Comparison of ENCODE assay signal across 32 mouse cellular contexts in the genomic region with DNA sequence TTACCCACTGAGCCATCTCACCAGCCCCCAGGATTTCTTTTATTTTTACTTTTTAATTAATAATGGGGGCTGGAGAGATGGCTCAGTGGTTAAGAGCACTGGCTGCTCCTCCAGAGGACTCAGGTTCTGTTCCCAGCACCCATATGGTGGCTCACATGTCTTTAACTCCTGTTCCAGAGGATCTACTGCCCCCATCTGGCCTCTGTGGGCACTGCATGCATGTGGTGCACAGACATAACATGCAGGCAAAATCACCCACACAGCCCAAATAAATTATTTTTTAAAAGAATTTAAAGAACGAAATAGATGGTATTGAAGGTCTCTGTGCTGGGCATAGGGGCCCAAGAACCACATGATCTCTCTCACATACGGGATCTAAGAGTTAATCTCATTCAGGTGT. TPM values are rescaled to one million over a fixed set of nuclear protein-coding genes. Genes with fewer than 3 reads are reported as not detected.
DNase-seq lines count a peak whose midpoint lies in the region; ATAC-seq and TF ChIP-seq lines count a peak whose summit lies in the region.
"Had no signal": no experiment of that assay in that cellular context is flagged by ENCODE, and none has a peak within 500 bp of the region (broad histone marks: within the 10 kb centered on the region; RNA-seq: fewer than 3 reads in every experiment).

No protein-coding gene starts in this region.

- TF ChIP-seq POLR2A in cerebellum, adult 2 months (IDR thresholded peaks at IDR 0.05; ENCODE audit: borderline replicate concordance, insufficient read depth, low read length) = no peak
- TF ChIP-seq POLR2A in testis, adult 2 months (IDR thresholded peaks at IDR 0.05; ENCODE audit: control insufficient read depth, low read depth, low read length) = no peak

- H3K4me3 ChIP-seq in cerebellum, adult 2 months (replicated peaks; ENCODE audit: insufficient read depth, low read depth, low read length) = no peak overlapping the region
- no peak overlapping the region for H3K4me3 ChIP-seq in kidney, postnatal 0 days (replicated peaks; ENCODE audit: low read depth, low read length)
- H3K4me3 ChIP-seq in kidney, embryonic 14.5 days (ENCODE audit: low read length) = no peak overlapping the region
- no peak overlapping the region for H3K4me3 ChIP-seq in testis, adult 2 months (ENCODE audit: control insufficient read depth, low read depth, low read length)
- H3K4me3 ChIP-seq: embryonic facial prominence, embryonic 13.5 days; erythroblast, embryonic 14.5 days; forebrain, embryonic 12.5 days; hindbrain, embryonic 10.5 days; limb, embryonic 15.5 days had no signal

- no peak overlapping the region for H3K27ac ChIP-seq in cerebellum, adult 2 months (ENCODE audit: insufficient read depth, low read length)
- no peak overlapping the region for H3K27ac ChIP-seq in kidney, postnatal 0 days
- H3K27ac ChIP-seq in kidney, embryonic 14.5 days (ENCODE audit: low read depth, low read length) = no peak overlapping the region
- no peak overlapping the region for H3K27ac ChIP-seq in testis, adult 2 months (ENCODE audit: control insufficient read depth, insufficient read depth, low read depth, low read length)
- H3K27ac ChIP-seq: embryonic facial prominence, embryonic 13.5 days; forebrain, embryonic 12.5 days; hindbrain, embryonic 10.5 days; limb, embryonic 15.5 days had no signal

- H3K9me3 ChIP-seq in kidney, postnatal 0 days (replicated peaks; ENCODE audit: low read length) = no peaks in the 10 kb centered on the region
- no peaks in the 10 kb centered on the region for H3K9me3 ChIP-seq in kidney, embryonic 14.5 days (ENCODE audit: control insufficient read depth, low read length)
- H3K9me3 ChIP-seq: G1E; hindbrain, embryonic 10.5 days; limb, embryonic 15.5 days had no signal

- TF ChIP-seq CTCF in cerebellum, adult 2 months (IDR thresholded peaks at IDR 0.05; ENCODE audit: borderline replicate concordance, insufficient read depth, low read depth, low read length) = 0 out of 2 replicates have a peak, but pooled peaks have one; percentile 11
- TF ChIP-seq CTCF in kidney, postnatal 0 days (IDR thresholded peaks at IDR 0.05; ENCODE audit: low read depth) = 0 out of 2 replicates have a peak, but pooled peaks have one; percentile 4
- peak; percentile 54; the same call in 1 of the 2 replicates for TF ChIP-seq CTCF in testis, adult 2 months (IDR thresholded peaks at IDR 0.05; ENCODE audit: control insufficient read depth, insufficient read depth, insufficient replicate concordance, low read depth, low read length)

- peaks cover 5% of the 10 kb centered on the region; the same call in 1 of the 2 replicates for H3K4me1 ChIP-seq in cerebellum, adult 2 months (ENCODE audit: control insufficient read depth, insufficient read depth, low read length)
- no peaks in the 10 kb centered on the region for H3K4me1 ChIP-seq in kidney, postnatal 0 days (replicated peaks; ENCODE audit: insufficient read depth, low read length)
- H3K4me1 ChIP-seq in kidney, embryonic 14.5 days (ENCODE audit: control insufficient read depth, insufficient read depth, low read length) = no peaks in the 10 kb centered on the region
- H3K4me1 ChIP-seq in testis, adult 2 months (ENCODE audit: control insufficient read depth, insufficient read depth, low read length) = no peaks in the 10 kb centered on the region
- H3K4me1 ChIP-seq: embryonic facial prominence, embryonic 13.5 days; forebrain, embryonic 12.5 days; hindbrain, embryonic 10.5 days; limb, embryonic 15.5 days had no signal

- WGBS in cerebellum, adult 2 months = 92% methylated on average over 2 of the region's 2 CpGs
- 89% methylated on average over 2 of the region's 2 CpGs for WGBS in kidney, postnatal 0 days
- WGBS in kidney, embryonic 14.5 days = 88% methylated on average over 2 of the region's 2 CpGs

- no peak overlapping the region for H3K9ac ChIP-seq in kidney, postnatal 0 days (ENCODE audit: low read depth, low read length)
- no peak overlapping the region for H3K9ac ChIP-seq in kidney, embryonic 14.5 days (ENCODE audit: low read depth, low read length)
- H3K9ac ChIP-seq: embryonic facial prominence, embryonic 13.5 days; forebrain, embryonic 12.5 days; limb, embryonic 15.5 days had no signal

- no peak for DNase-seq in cerebellum, adult 2 months
- no peak for DNase-seq in cerebellum, adult 11 months
- DNase-seq in kidney, postnatal 0 days (ENCODE audit: low spot score) = no peak
- DNase-seq in testis, postnatal 10 days (ENCODE audit: low spot score) = no peak
- no peak for DNase-seq in adrenal gland, adult 8-10 months
- DNase-seq: adrenal gland, postnatal 14 days; embryo, embryonic 11 days; gastrocnemius, postnatal 10 days; kidney, adult 18-20 months; kidney, postnatal 10 days; left cerebral cortex, postnatal 4 days; lung, postnatal 4 days; right cerebral cortex, adult 18-20 months had no signal

- ATAC-seq in kidney, postnatal 0 days (replicated peaks; ENCODE audit: low FRiP score, low read depth) = no peak
- no peak for ATAC-seq in kidney, embryonic 14.5 days (ENCODE audit: low FRiP score, low TSS enrichment)
- ATAC-seq in megakaryocyte, adult 5-6 weeks (ENCODE audit: poor library complexity, severe bottlenecking) = no peak
- ATAC-seq: midbrain, embryonic 16.5 days had no signal

- no peak overlapping the region for H3K4me2 ChIP-seq in kidney, postnatal 0 days (ENCODE audit: low read length)
- no peak overlapping the region for H3K4me2 ChIP-seq in kidney, embryonic 14.5 days (replicated peaks; ENCODE audit: low read depth, low read length)
- H3K4me2 ChIP-seq: embryonic facial prominence, embryonic 13.5 days; forebrain, embryonic 12.5 days; heart, embryonic 11.5 days; limb, embryonic 15.5 days had no signal

- H3K27me3 ChIP-seq in cerebellum, adult 2 months (ENCODE audit: control insufficient read depth, insufficient read depth, low read length) = no peaks in the 10 kb centered on the region
- no peaks in the 10 kb centered on the region for H3K27me3 ChIP-seq in kidney, postnatal 0 days (ENCODE audit: insufficient read depth, low read length)
- H3K27me3 ChIP-seq in kidney, embryonic 14.5 days (ENCODE audit: control insufficient read depth, insufficient read depth, low read length) = no peaks in the 10 kb centered on the region
- H3K27me3 ChIP-seq in testis, adult 2 months (ENCODE audit: control insufficient read depth, insufficient read depth, low read length) = no peaks in the 10 kb centered on the region
- H3K27me3 ChIP-seq: embryonic facial prominence, embryonic 13.5 days; forebrain, embryonic 12.5 days; limb, embryonic 15.5 days had no signal

- no peaks in the 10 kb centered on the region for H3K36me3 ChIP-seq in kidney, postnatal 0 days (ENCODE audit: insufficient read depth, low read length)
- H3K36me3 ChIP-seq in kidney, embryonic 14.5 days (ENCODE audit: control insufficient read depth, insufficient read depth, low read length) = no peaks in the 10 kb centered on the region
- no peaks in the 10 kb centered on the region for H3K36me3 ChIP-seq in testis, adult 2 months (ENCODE audit: control insufficient read depth, insufficient read depth, low read length)
- H3K36me3 ChIP-seq: embryonic facial prominence, embryonic 13.5 days; G1E; limb, embryonic 15.5 days had no signal

RNA-seq across cellular contexts. Expression of a gene that starts 11.8 kb away (rescaled TPM):
- polyA plus RNA-seq in cerebellum, adult 2 months (2012; rRNA removed) = 637 and 648 TPM in 2 replicates
- polyA plus RNA-seq in kidney, postnatal 0 days (2015; fragmentation: Nextera tagmentation; extraction: Ambion mirVana) = 292 and 315 TPM in 2 replicates
- 129 and 144 TPM in 2 replicates for polyA plus RNA-seq in kidney, embryonic 14.5 days (2014; fragmentation: Nextera tagmentation; extraction: Ambion mirVana)
- polyA plus RNA-seq in testis, adult 2 months (2012; rRNA removed) = 377 and 423 TPM in 2 replicates
- total RNA-seq in megakaryocyte, adult 5-6 weeks (2015) = 85.5 and 102 TPM in 2 replicates
- 73.1 and 79.3 TPM in 2 replicates for total RNA-seq in megakaryocyte, adult 5-6 weeks (2017)
- 100 to 1,000 TPM; 343 to 403 (median 360) TPM for total RNA-seq in adrenal gland, adult 8-10 months (2022)

RNA-seq across cellular contexts. Expression of a gene that starts 21.5 kb away (rescaled TPM):
- polyA plus RNA-seq in cerebellum, adult 2 months (2012; rRNA removed) = 1,466 and 1,473 TPM in 2 replicates
- 0.32 and 0.36 TPM in 2 replicates for polyA plus RNA-seq in kidney, postnatal 0 days (2015; fragmentation: Nextera tagmentation; extraction: Ambion mirVana)
- polyA plus RNA-seq in kidney, embryonic 14.5 days (2014; fragmentation: Nextera tagmentation; extraction: Ambion mirVana) = 0.27 and 0.68 TPM in 2 replicates
- 0.38 and 0.44 TPM in 2 replicates for polyA plus RNA-seq in testis, adult 2 months (2012; rRNA removed)
- total RNA-seq in megakaryocyte, adult 5-6 weeks (2015) = 126 and 128 TPM in 2 replicates
- 61.6 and 106 TPM in 2 replicates for total RNA-seq in megakaryocyte, adult 5-6 weeks (2017)
- total RNA-seq in adrenal gland, adult 8-10 months (2022) = 100 to 1,000 TPM in 2 of 4 experiments, 10 to 100 TPM in 2; 46.3 to 149 (median 91.8) TPM

RNA-seq across cellular contexts. Expression of a gene that starts 40.0 kb away (rescaled TPM):
- polyA plus RNA-seq in cerebellum, adult 2 months (2012; rRNA removed) = 1.00 and 1.4 TPM in 2 replicates
- not detected in 2 replicates for polyA plus RNA-seq in kidney, postnatal 0 days (2015; fragmentation: Nextera tagmentation; extraction: Ambion mirVana)
- not detected in 2 replicates for polyA plus RNA-seq in kidney, embryonic 14.5 days (2014; fragmentation: Nextera tagmentation; extraction: Ambion mirVana)
- polyA plus RNA-seq in testis, adult 2 months (2012; rRNA removed) = 1.3 and 1.6 TPM in 2 replicates
- total RNA-seq in megakaryocyte, adult 5-6 weeks (2015) = not detected in 2 replicates
- not detected in 2 replicates for total RNA-seq in megakaryocyte, adult 5-6 weeks (2017)
- total RNA-seq in adrenal gland, adult 8-10 months (2022) = not detected
- total RNA-seq: adrenal gland, postnatal 14 days; G1E; gastrocnemius, postnatal 10 days; granulocyte monocyte progenitor cell, adult 5-6 weeks; layer of hippocampus, adult 8-10 months; left cerebral cortex, adult 18-20 months; left cerebral cortex, postnatal 4 days had no signal
- polyA plus RNA-seq: embryonic facial prominence, embryonic 13.5 days; erythroblast, embryonic 14.5 days; G1E; heart, embryonic 11.5 days; heart, postnatal 0 days; limb, embryonic 15.5 days; liver, embryonic 16.5 days; lung, embryonic 16.5 days; stomach, embryonic 16.5 days; thymus, postnatal 0 days had no signal

Comparison
In these comparisons a context has a peak if more than half of its experiments do, and no peak if none do; other contexts are left out.
1. CTCF ChIP-seq: peak in every context shown above with its lines; median percentile 54 in testis, adult 2 months; 11 in cerebellum, adult 2 months; 4 in kidney, postnatal 0 days.
2. RNA of a gene that starts 21.5 kb away (polyA plus RNA-seq): 1,466 to 1,473 TPM in cerebellum, adult 2 months; 0.27 to 0.68 TPM in kidney, embryonic 14.5 days, 0.38 to 0.44 TPM in testis, adult 2 months and 0.32 to 0.36 TPM in kidney, postnatal 0 days; every median in the first group is over 100 times any median in the second.